In genomic region chr3:32483035-32483434, GRCm38 (mm10) we compare ENCODE assay signal across 23 mouse cellular contexts. TPM values are rescaled to one million over a fixed set of nuclear protein-coding genes. Genes with fewer than 3 reads are reported as not detected.
DNase-seq lines count a peak whose midpoint lies in the region; ATAC-seq and TF ChIP-seq lines count a peak whose summit lies in the region.
"Had no signal": no experiment of that assay in that cellular context is flagged by ENCODE, and none has a peak within 500 bp of the region (broad histone marks: within the 10 kb centered on the region; RNA-seq: fewer than 3 reads in every experiment).

No protein-coding gene starts in this region.

- no peak overlapping the region for H3K4me3 ChIP-seq in midbrain, embryonic 11.5 days (ENCODE audit: low read depth, low read length)
- no peak overlapping the region for H3K4me3 ChIP-seq in midbrain, postnatal 0 days (ENCODE audit: low read depth, low read length)
- no peak overlapping the region for H3K4me3 ChIP-seq in ES-E14 (ENCODE audit: insufficient read depth in 1 of 2, low read depth in 1 of 2, low read length in 2 of 2, poor library complexity in 1 of 2, severe bottlenecking in 1 of 2)
- H3K4me3 ChIP-seq: embryonic facial prominence, embryonic 10.5 days; embryonic facial prominence, embryonic 12.5 days; forebrain, embryonic 13.5 days; forebrain, embryonic 15.5 days had no signal

- no peak for ATAC-seq in midbrain, embryonic 11.5 days (ENCODE audit: low FRiP score)
- no peak for ATAC-seq in midbrain, postnatal 0 days (ENCODE audit: low FRiP score)
- ATAC-seq: activated CD4-positive, CD25-positive, alpha-beta regulatory T cell, adult 4 months; forebrain, embryonic 13.5 days; forebrain, embryonic 15.5 days; forebrain, postnatal 0 days; Patski had no signal

- no peaks in the 10 kb centered on the region for H3K9me3 ChIP-seq in midbrain, embryonic 11.5 days (ENCODE audit: control insufficient read depth, low read length)
- no peaks in the 10 kb centered on the region for H3K9me3 ChIP-seq in midbrain, postnatal 0 days (ENCODE audit: low read length)
- H3K9me3 ChIP-seq in ES-E14 (ENCODE audit: control insufficient read depth, insufficient read depth, low read depth, low read length), result no peaks in the 10 kb centered on the region
- H3K9me3 ChIP-seq: embryonic facial prominence, embryonic 10.5 days; embryonic facial prominence, embryonic 12.5 days; forebrain, embryonic 13.5 days; forebrain, embryonic 15.5 days had no signal

- H3K27ac ChIP-seq in midbrain, embryonic 11.5 days (ENCODE audit: low read depth, low read length), result no peak overlapping the region
- H3K27ac ChIP-seq in midbrain, postnatal 0 days (ENCODE audit: low read depth, low read length), result no peak overlapping the region
- no peak overlapping the region for H3K27ac ChIP-seq in ES-E14 (ENCODE audit: insufficient read depth, low read depth, low read length, poor library complexity, severe bottlenecking)
- H3K27ac ChIP-seq: embryonic facial prominence, embryonic 10.5 days; embryonic facial prominence, embryonic 12.5 days; forebrain, embryonic 13.5 days; forebrain, embryonic 15.5 days had no signal

- H3K4me2 ChIP-seq in midbrain, embryonic 11.5 days, result no peak overlapping the region
- no peak overlapping the region for H3K4me2 ChIP-seq in midbrain, postnatal 0 days (ENCODE audit: low read depth, low read length, poor library complexity, severe bottlenecking)
- H3K4me2 ChIP-seq: embryonic facial prominence, embryonic 12.5 days; forebrain, embryonic 13.5 days; forebrain, embryonic 15.5 days had no signal

- no peak for TF ChIP-seq CTCF in midbrain, postnatal 0 days (IDR thresholded peaks at IDR 0.05)

- peak; percentile 49 for DNase-seq in midbrain, embryonic 11.5 days (ENCODE audit: low spot score, missing footprints)
- DNase-seq in midbrain, postnatal 0 days (ENCODE audit: low spot score), result no peak
- DNase-seq in ES-E14 (ENCODE audit: low read depth, low spot score) (no peak), liver (no peak)
- DNase-seq in ovary, adult 18-20 months (ENCODE audit: low spot score), result no peak
- DNase-seq: adrenal gland, adult 8-10 months; adrenal gland, postnatal 14 days; adrenal gland, postnatal 36 days; cerebellum, adult 11-12 months; cerebellum, adult 2 months; cerebellum, adult 9-10 months; cerebellum, postnatal 10 days; cerebellum, postnatal 25 days; forebrain, postnatal 0 days had no signal

- in situ Hi-C loops in ES-E14 (cut with MboI; ENCODE audit: low sequenced_read_pairs in 2 of 2, unreplicated experiment in 2 of 2), result loop anchor here in 1 of 2 experiments (25.0 kb wide), 1 partner anchor 696 kb away; no protein-coding TSS in a partner anchor

- H3K9ac ChIP-seq in midbrain, embryonic 11.5 days (ENCODE audit: low read length), result no peak overlapping the region
- no peak overlapping the region for H3K9ac ChIP-seq in midbrain, postnatal 0 days (replicated peaks; ENCODE audit: low read length, poor library complexity, severe bottlenecking)
- H3K9ac ChIP-seq in ES-E14 (ENCODE audit: insufficient read depth, low read depth, low read length, poor library complexity, severe bottlenecking), result no peak overlapping the region
- H3K9ac ChIP-seq: embryonic facial prominence, embryonic 12.5 days; forebrain, embryonic 13.5 days; forebrain, embryonic 15.5 days; forebrain, postnatal 0 days had no signal

- H3K27me3 ChIP-seq in midbrain, embryonic 11.5 days (ENCODE audit: control insufficient read depth, insufficient read depth, low read length), result no peaks in the 10 kb centered on the region
- no peaks in the 10 kb centered on the region for H3K27me3 ChIP-seq in midbrain, postnatal 0 days (ENCODE audit: insufficient read depth, low read length)
- H3K27me3 ChIP-seq: embryonic facial prominence, embryonic 12.5 days; forebrain, embryonic 13.5 days; forebrain, embryonic 15.5 days; Patski had no signal

- no peaks in the 10 kb centered on the region for H3K36me3 ChIP-seq in midbrain, embryonic 11.5 days (ENCODE audit: control insufficient read depth, insufficient read depth, low read length)
- no peaks in the 10 kb centered on the region for H3K36me3 ChIP-seq in midbrain, postnatal 0 days (ENCODE audit: insufficient read depth, low read length)
- no peaks in the 10 kb centered on the region for H3K36me3 ChIP-seq in ES-E14 (ENCODE audit: control insufficient read depth, insufficient read depth, low read length, poor library complexity, severe bottlenecking)
- H3K36me3 ChIP-seq: embryonic facial prominence, embryonic 10.5 days; embryonic facial prominence, embryonic 12.5 days; forebrain, embryonic 15.5 days had no signal

- no peaks in the 10 kb centered on the region for H3K4me1 ChIP-seq in midbrain, embryonic 11.5 days (ENCODE audit: control insufficient read depth, insufficient read depth, low read length)
- no peaks in the 10 kb centered on the region for H3K4me1 ChIP-seq in midbrain, postnatal 0 days (ENCODE audit: insufficient read depth, low read length)
- no peaks in the 10 kb centered on the region for H3K4me1 ChIP-seq in ES-E14 (ENCODE audit: control insufficient read depth in 2 of 2, insufficient read depth in 2 of 2, low read length in 2 of 2, poor library complexity in 1 of 2)
- H3K4me1 ChIP-seq: embryonic facial prominence, embryonic 10.5 days; embryonic facial prominence, embryonic 12.5 days; forebrain, embryonic 13.5 days; forebrain, embryonic 15.5 days had no signal

- 84% methylated on average over 3 of the region's 3 CpGs for WGBS in midbrain, embryonic 11.5 days
- 81% methylated on average over 3 of the region's 3 CpGs for WGBS in midbrain, postnatal 0 days

TF ChIP-seq in ES-E14, 5 proteins besides CTCF, POLR2A, EP300 and RAD21:
- TF ChIP-seq ZNF384 (IDR thresholded peaks at IDR 0.05; ENCODE audit: low read depth, low read length), result peak; percentile 76
- no peak for TF ChIP-seq CHD2 (IDR thresholded peaks at IDR 0.05; ENCODE audit: low read depth, low read length)

RNA-seq across cellular contexts. Expression of gene Kcnmb3, which starts 9.0 kb away (rescaled TPM):
- polyA plus RNA-seq in midbrain, embryonic 11.5 days (2014; fragmentation: Nextera tagmentation; extraction: Ambion mirVana), result 0.08 and 0.15 TPM in 2 replicates
- total RNA-seq in midbrain, postnatal 0 days (2014; rRNA removed), result 0.24 TPM in 1 of 2 replicates, not detected in the other
- 0.09 and 0.12 TPM in 2 replicates for polyA plus RNA-seq in midbrain, postnatal 0 days (2015; fragmentation: Nextera tagmentation; extraction: Ambion mirVana)
- total RNA-seq in ES-E14 (2012; rRNA removed), result 0.13 and 0.16 TPM in 2 replicates
- total RNA-seq: adrenal gland, adult 18-20 months; forebrain, postnatal 0 days had no signal
- polyA plus RNA-seq: C2C12; cortical plate, adult 2 months; forebrain, postnatal 0 days; Patski had no signal

RNA-seq across cellular contexts. Expression of gene Zfp639, which starts 27.0 kb away (rescaled TPM):
- polyA plus RNA-seq in midbrain, embryonic 11.5 days (2014; fragmentation: Nextera tagmentation; extraction: Ambion mirVana), result 42.1 and 50.3 TPM in 2 replicates
- total RNA-seq in midbrain, postnatal 0 days (2014; rRNA removed), result 50.2 and 64.6 TPM in 2 replicates
- polyA plus RNA-seq in midbrain, postnatal 0 days (2015; fragmentation: Nextera tagmentation; extraction: Ambion mirVana), result 40.6 and 43.5 TPM in 2 replicates
- total RNA-seq in ES-E14 (2012; rRNA removed), result 42.1 and 43.5 TPM in 2 replicates

RNA-seq across cellular contexts. Expression of gene Mfn1, which starts 46.2 kb away (rescaled TPM):
- polyA plus RNA-seq in midbrain, embryonic 11.5 days (2014; fragmentation: Nextera tagmentation; extraction: Ambion mirVana), result 29.7 and 31.2 TPM in 2 replicates
- 27.5 and 37.8 TPM in 2 replicates for total RNA-seq in midbrain, postnatal 0 days (2014; rRNA removed)
- polyA plus RNA-seq in midbrain, postnatal 0 days (2015; fragmentation: Nextera tagmentation; extraction: Ambion mirVana), result 29.9 and 39.4 TPM in 2 replicates
- total RNA-seq in ES-E14 (2012; rRNA removed), result 22.9 and 35.1 TPM in 2 replicates
